Mouse (Mus musculus) kidney, postnatal 10 days (tissue): ENCODE results near the gene Ubac1.

Source experiments
- DNase-seq: peaks from one replicate; pipeline ENCODE4 v3.0.0; 2021; ENCODE audit warnings: mixed read lengths

The Ubac1 gene

GRCm38 (mm10) chr2:26021561-26022257 lies at the start of gene Ubac1:
Gene Ubac1, minus strand, starts transcription at chr2:26021747.
- DNase-seq, result peak; percentile 94

GRCm38 (mm10) chr2:26068592-26068991 lies 47.0 kb upstream of the Ubac1 start:
- no peak for DNase-seq

- no peak for DNase-seq
Measured at GRCm38 (mm10) chr2:26068175-26068574, 46.6 kb upstream of the Ubac1 start.

- DNase-seq, result no peak
Measured at GRCm38 (mm10) chr2:26066527-26066926, 45.0 kb upstream of the Ubac1 start.

GRCm38 (mm10) chr2:26062742-26063427 lies 41.3 kb upstream of the Ubac1 start:
- no peak for DNase-seq

GRCm38 (mm10) chr2:26062241-26062640 lies 40.7 kb upstream of the Ubac1 start:
- no peak for DNase-seq

GRCm38 (mm10) chr2:26061018-26061666 lies 39.6 kb upstream of the Ubac1 start:
- no peak for DNase-seq

- no peak for DNase-seq
Measured at GRCm38 (mm10) chr2:26057053-26057452, 35.5 kb upstream of the Ubac1 start.

- DNase-seq, result no peak
Measured at GRCm38 (mm10) chr2:26056226-26056625, 34.7 kb upstream of the Ubac1 start.

GRCm38 (mm10) chr2:26055747-26056102 lies 34.2 kb upstream of the Ubac1 start:
- no peak for DNase-seq

- peak; percentile 78 for DNase-seq
Measured at GRCm38 (mm10) chr2:26055046-26055746, 33.6 kb upstream of the Ubac1 start.

GRCm38 (mm10) chr2:26052806-26053205 lies 31.3 kb upstream of the Ubac1 start:
- DNase-seq, result no peak

GRCm38 (mm10) chr2:26048816-26049215 lies 27.3 kb upstream of the Ubac1 start:
- no peak for DNase-seq

- DNase-seq, result no peak
Measured at GRCm38 (mm10) chr2:26044216-26044615, 22.7 kb upstream of the Ubac1 start.

GRCm38 (mm10) chr2:26042603-26043002 lies 21.1 kb upstream of the Ubac1 start:
- no peak for DNase-seq

- DNase-seq, result peak; percentile 71
Measured at GRCm38 (mm10) chr2:26041163-26041810, 19.7 kb upstream of the Ubac1 start.

GRCm38 (mm10) chr2:26039951-26040350 lies 18.4 kb upstream of the Ubac1 start:
- DNase-seq, result peak; percentile 62

GRCm38 (mm10) chr2:26037386-26037785 lies 15.8 kb upstream of the Ubac1 start:
- DNase-seq, result no peak

- peak; percentile 46 for DNase-seq
Measured at GRCm38 (mm10) chr2:26034344-26035050, 12.9 kb upstream of the Ubac1 start.

GRCm38 (mm10) chr2:26030288-26030687 lies 8.7 kb upstream of the Ubac1 start:
- DNase-seq, result peak; percentile 45

GRCm38 (mm10) chr2:26024138-26025075 lies 2.9 kb upstream of the Ubac1 start:
- DNase-seq, result peak; percentile 54
